Mouse (Mus musculus): ENCODE data around the gene F830045P16Rik.

Gene F830045P16Rik

GRCm38 (mm10) chr2:129536377-129536776 is at the start of gene F830045P16Rik:
Gene F830045P16Rik (minus strand): TSS chr2:129536602.
- DNase-seq, result no peak

GRCm38 (mm10) chr2:129585904-129586514 is 49.6 kb upstream of the F830045P16Rik start:
- no peak for DNase-seq

DNA sequence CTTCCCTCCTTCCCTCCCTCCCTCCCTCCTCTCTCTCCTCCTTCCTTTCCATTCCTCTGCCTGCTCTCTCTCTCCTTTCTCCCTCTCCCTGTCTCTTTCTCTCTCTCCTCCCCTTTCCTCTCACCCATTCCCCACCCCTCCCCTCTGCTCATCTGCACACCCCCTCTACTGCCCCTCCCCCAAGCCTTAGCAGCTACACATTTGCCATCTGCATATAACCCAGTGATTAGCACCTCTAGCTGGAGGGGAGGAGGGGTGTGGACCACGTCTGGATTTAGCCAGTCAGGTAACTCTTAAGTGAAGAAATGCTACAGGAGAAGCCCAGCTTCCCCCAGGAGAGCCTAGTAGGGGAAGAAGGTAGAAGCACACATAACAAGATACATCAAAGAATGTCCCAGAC is 48.5 kb upstream of the F830045P16Rik start:
- DNase-seq, result no peak

DNA sequence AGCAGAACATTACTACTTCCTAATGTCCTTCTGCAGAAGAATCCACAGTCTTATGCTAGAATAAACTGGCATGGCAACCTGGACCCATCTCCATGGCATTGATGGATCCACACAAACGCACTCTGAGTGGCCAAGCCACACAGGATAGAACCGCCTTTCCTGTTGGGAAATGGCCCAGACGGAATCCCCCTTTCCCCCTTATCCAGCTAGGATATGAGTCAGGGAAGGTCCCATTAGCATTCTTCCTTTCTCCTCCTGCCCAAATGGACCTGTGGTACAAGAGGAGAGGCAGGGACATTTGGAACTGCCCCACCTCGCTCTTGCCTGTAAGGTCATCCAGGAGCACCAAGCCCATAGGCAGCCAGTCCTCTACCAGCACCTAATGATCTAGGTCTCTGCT is 45.9 kb upstream of the F830045P16Rik start:
- DNase-seq, result no peak

DNA sequence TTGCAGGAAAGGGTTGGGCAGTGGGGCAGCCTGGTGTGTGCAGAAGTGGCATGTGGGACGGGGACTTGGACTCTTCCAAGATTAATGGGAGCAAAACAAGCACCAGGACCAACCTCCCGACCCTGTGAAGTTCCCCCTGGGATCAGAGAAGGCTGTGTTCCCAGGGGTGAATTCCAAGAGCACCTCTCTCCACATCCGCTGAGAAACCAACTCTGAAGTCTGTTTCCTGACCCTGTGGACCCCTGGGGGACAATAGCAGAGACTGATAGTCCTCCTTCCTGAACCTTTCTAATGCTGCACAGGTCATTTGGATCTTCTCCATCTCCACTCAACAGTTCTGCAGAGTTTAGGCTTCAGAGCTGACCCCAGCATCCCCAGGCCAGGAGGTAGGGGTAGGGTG is 45.4 kb upstream of the F830045P16Rik start:
- DNase-seq, result no peak

DNA sequence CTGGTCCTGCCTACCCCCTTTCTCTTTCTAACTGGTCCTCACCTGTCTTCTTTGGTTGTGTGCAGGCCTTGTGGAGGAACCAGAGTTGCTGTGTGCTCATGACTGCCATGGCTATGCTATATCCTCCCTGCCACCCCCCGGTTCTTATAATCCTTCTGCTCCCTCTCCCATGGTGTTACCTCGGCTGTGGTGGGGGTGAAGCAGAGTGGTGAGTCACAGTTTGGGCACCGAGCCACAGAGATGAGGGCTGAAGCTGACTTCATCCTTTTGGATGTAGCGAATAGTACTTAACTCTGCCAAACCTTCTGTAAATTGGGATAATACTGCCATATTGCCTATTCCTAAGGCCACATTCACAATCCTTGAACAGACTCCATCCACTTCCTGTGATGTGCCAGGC is 44.3 kb upstream of the F830045P16Rik start:
- DNase-seq, result no peak

- DNase-seq, result no peak
These were observed 40.4 kb upstream of the F830045P16Rik start for GRCm38 (mm10) chr2:129576611-129577447.

GRCm38 (mm10) chr2:129575113-129575512 is 38.7 kb upstream of the F830045P16Rik start:
- no peak for DNase-seq

DNA sequence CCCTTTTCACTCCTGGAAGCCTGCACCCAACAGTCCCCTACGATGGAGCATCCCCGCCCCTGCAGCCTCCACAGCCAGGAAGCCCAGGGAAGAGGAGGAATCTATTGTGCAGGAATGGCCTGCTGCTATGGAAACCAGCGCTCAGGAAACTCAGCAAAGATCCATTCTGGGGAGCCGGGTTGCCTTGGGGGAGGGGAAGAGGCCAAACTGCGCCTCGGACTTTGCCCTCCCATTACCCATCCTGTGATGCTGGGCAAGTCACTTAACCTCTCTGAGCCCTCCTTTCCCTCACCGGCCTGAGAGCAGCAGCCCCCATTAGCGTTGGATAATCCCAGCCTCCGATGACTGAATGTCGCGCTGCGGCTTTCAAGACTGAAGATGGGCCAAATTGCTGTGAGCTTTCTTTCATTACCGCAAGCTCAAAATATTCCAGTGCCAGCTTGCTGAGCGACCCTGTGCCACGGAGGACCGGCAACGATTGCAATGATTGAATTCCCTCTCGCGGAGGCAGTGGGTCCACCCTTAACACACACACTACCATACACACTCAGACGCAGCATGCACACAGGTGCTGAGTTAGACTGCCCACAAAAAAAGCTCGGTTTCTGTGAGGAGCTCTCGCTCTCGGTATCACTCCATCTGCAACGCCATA is 38.1 kb upstream of the F830045P16Rik start:
- DNase-seq, result no peak

GRCm38 (mm10) chr2:129573701-129574273 is 37.4 kb upstream of the F830045P16Rik start:
- DNase-seq, result no peak

DNA sequence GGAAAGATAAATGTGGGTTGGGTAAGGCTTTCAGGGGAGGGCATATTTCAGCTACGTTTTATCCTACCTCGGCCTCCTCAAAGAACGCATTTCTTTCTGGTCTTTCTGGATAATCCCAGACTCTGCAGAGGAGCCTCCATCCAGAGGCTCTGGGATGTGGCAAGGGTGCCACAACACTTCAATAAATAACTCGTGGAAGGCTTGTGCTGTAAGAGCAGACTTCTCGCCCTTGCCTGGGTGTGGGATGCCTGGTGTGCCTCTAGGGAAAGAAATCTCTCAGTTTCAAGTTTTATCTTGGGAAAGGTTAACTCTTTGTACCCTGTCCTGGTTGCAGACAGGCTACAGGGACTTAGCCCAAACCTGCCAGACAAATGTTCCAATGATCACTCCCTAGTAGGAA is 33.2 kb upstream of the F830045P16Rik start:
- DNase-seq, result no peak

GRCm38 (mm10) chr2:129569120-129569519 is 32.7 kb upstream of the F830045P16Rik start:
- no peak for DNase-seq

DNA sequence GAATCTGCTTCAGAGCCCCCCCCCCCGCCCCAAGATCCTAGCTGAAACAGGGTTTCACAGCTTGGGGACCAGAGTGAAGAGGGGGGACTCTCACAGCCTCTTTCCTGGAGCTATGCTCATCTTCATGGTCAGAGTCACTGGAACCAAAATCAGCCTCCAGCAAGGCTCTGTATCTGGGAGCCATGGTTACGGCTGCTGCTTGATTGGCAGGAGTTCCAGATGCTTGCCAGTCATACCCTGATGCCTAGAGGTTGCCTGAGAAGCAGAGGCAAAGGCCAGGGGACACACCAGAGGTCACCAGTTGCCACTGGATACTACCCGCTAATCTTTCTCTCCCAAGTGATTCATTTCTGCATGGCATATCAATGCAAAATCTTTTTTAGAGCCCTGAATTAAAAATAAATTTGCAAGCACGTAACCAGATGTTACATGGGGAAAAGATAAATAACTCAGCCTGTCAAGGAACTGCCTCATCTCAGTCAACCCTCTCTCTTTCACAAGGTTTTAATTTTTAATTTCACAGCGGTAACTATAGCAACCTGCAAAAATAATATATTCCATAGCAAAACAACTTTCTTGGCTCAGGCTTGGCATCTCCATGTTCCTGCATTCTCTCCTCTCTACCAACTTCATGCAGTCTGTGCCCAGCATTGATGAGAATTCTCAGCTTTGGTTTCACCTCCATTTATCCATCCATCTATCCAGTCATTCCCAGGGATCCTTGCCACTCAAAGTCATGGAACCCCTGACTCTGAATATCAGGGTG is 27.7 kb upstream of the F830045P16Rik start:
- no peak for DNase-seq

DNA sequence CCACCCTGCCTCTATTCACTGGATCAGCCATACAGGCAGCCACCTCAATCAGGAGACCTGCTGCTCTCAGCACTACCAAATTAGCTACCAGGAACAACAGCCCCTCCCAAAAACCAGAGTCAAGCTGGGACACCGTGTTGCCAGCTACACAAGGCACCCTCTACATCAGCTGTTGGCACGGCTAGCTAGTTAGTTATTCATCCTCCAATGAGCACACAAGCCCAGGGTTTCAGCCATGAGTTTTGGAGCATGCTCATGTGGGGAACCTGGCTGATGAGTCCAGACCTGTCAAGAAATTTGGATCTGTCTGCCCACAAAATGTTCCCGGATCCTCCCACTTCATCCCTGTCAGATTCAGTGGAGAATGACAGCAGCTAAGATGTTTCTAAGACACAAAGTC is 25.4 kb upstream of the F830045P16Rik start:
- DNase-seq, result no peak

- DNase-seq, result no peak
These were observed 22.4 kb upstream of the F830045P16Rik start for GRCm38 (mm10) chr2:129558875-129559219.

DNA sequence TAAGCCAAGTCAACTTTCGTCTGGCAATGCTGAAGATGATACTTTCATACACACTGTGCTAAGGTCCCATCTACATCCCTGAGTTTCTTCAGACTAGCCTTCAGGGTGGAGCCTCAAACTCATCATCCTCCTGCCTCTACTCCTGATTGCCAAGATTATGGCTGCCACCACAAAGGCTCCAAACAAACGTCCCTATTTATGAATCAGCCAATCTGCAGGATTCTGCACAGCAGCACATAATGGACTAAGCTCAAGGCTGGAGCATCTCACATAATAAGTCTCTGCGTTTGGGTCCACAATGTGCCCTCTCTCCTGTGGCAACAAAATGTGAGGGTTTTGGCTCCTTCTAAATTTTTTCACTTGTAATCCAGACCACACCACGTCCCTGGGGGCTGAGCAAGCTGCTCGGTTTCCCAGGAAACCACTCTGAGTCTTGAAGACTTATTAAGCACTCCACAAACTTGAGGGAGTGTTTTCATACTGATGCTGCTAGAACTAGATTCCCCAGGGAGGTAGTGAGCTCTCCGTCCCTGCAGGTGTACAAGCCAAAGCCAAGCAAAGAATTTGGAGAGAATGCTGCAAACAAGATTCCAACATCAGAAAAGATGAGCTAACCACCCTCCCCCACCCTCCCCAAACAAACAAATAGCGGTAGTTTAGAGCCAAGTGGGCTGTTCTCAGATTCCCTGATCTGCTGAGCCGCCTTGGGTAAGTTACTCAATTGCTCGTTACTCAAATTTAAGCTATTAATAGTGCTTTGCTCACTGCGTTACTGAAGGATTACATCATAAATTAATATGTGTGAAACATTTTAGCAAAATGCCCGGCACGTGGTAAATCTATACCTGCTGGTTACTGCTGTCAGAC is 21.8 kb upstream of the F830045P16Rik start:
- DNase-seq, result no peak

GRCm38 (mm10) chr2:129556081-129556480 is 19.7 kb upstream of the F830045P16Rik start:
- DNase-seq, result no peak

GRCm38 (mm10) chr2:129550781-129551180 is 14.4 kb upstream of the F830045P16Rik start:
- no peak for DNase-seq

DNA sequence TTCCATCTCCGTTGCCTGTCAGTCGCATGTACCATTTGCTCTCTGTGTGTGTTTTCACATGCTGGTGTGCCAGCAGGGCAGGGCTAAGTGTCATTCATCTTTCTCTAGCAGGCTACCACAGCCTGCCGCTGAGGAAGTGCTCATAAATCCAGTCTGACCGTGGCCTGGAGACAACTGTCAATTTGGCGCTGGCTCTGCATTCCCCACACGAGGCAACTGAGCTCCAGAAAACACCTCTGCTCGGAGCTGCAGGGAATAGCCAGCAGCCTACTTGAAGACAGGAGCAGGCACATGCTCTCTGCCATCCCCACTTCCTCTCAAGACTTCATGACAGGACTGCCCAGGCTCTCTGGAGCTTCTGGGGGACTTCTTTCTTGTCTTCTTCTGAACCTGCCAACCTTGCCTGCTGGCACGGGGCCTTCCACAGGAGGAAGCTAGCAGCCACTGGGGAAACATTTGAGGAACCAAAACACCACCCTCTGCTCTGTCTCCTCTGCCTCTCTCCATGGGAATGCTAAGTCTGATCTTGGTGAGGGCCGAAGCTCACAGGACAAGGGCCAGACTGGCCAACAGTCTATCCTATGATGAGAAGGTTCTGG is 13.2 kb upstream of the F830045P16Rik start:
- no peak for DNase-seq

DNA sequence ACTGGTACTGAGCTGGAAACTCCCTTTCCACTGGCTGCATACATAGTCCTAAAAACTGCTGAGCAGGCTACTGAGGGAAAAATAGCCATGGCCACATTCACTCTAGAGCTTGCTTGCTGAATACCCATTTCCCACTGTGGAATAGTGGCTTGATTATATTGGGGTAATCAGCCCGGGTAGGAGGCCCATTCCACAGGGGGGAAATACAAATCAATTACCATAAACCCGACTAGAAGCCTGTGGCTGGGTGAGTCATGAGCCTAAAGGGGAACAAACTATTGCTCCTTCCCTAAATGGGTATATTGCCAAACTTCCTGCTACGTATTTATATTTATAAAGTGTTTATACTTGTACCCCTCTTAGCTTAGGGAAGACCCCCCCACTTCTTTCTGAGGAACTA is 10.4 kb upstream of the F830045P16Rik start:
- DNase-seq, result no peak

DNA sequence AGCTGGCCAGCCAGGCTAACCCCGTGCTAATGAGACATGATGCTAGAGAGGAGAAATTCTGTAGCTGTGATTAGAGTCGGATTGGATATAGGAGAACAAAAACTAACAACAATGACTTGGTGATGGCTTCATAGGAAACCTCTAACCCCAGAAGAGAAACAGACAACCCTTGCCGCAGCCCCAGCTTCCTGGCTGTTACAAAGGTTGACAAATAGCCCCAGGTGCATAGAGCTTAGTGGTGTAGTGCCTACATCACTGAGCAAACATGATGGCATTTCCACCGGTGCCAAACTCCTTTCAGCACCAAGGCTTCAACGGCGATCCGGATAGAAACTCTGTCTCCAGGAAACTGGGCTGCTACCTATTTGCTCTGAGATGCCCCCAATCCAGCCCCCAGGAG is 9.2 kb upstream of the F830045P16Rik start:
- DNase-seq, result no peak
